Mouse (Mus musculus): ENCODE data around the gene Musk. TPM values are rescaled to one million over a fixed set of nuclear protein-coding genes. Genes with fewer than 3 reads are reported as not detected.
A peak's percentile ranks its signal among the peaks of the same experiment; 100 is the strongest.

The Musk gene
- total and polyA plus RNA-seq, 3 experiments, result not detected

- Histone ChIP-seq H3K9me3 (replicated peaks; ENCODE audit: insufficient read depth, low read length) (no peaks in the 10 kb centered on the region), H3K36me3 (ENCODE audit: control insufficient read depth in 1 of 2, insufficient read depth in 2 of 2, low read length in 2 of 2) (no peaks in the 10 kb centered on the region), H3K4me3 (ENCODE audit: control insufficient read depth in 1 of 2, insufficient read depth in 1 of 2, low read depth in 2 of 2, low read length in 2 of 2) (no peak overlapping the region), H3K27ac (ENCODE audit: control insufficient read depth, low read depth, low read length) (no peak overlapping the region), H3K9ac (ENCODE audit: control insufficient read depth, low read depth, low read length, poor library complexity, severe bottlenecking) (no peak overlapping the region), H3K27me3 (ENCODE audit: control insufficient read depth in 1 of 2, insufficient read depth in 2 of 2, low read length in 2 of 2) (no peaks in the 10 kb centered on the region), H3K79me2 (ENCODE audit: control insufficient read depth, insufficient read depth, low read length, poor library complexity) (no peaks in the 10 kb centered on the region), H3K4me1 (ENCODE audit: control insufficient read depth in 1 of 2, insufficient read depth in 2 of 2, low read length in 2 of 2) (no peaks in the 10 kb centered on the region)
- TF ChIP-seq E2F4 (IDR thresholded peaks at IDR 0.05; ENCODE audit: borderline replicate concordance, low read depth, low read length) (no peak), USF1 (IDR thresholded peaks at IDR 0.05; ENCODE audit: low read depth, low read length) (peak; percentile 59)
- DNase-seq (ENCODE audit: low read depth, low spot score), result no peak
Observed at GRCm38 (mm10) chr4:58269961-58270360, 15.8 kb upstream of the Musk start.

GRCm38 (mm10) chr4:58270956-58271355 lies 14.8 kb upstream of the Musk start:
- Histone ChIP-seq H3K27me3 (ENCODE audit: control insufficient read depth in 1 of 2, insufficient read depth in 2 of 2, low read length in 2 of 2) (no peaks in the 10 kb centered on the region), H3K9me3 (replicated peaks; ENCODE audit: insufficient read depth, low read length) (no peaks in the 10 kb centered on the region), H3K9ac (ENCODE audit: control insufficient read depth, low read depth, low read length, poor library complexity, severe bottlenecking) (no peak overlapping the region), H3K4me1 (ENCODE audit: control insufficient read depth in 1 of 2, insufficient read depth in 2 of 2, low read length in 2 of 2) (no peaks in the 10 kb centered on the region), H3K4me3 (ENCODE audit: control insufficient read depth in 1 of 2, insufficient read depth in 1 of 2, low read depth in 2 of 2, low read length in 2 of 2) (no peak overlapping the region), H3K79me2 (ENCODE audit: control insufficient read depth, insufficient read depth, low read length, poor library complexity) (no peaks in the 10 kb centered on the region), H3K27ac (ENCODE audit: control insufficient read depth, low read depth, low read length) (no peak overlapping the region), H3K36me3 (ENCODE audit: control insufficient read depth in 1 of 2, insufficient read depth in 2 of 2, low read length in 2 of 2) (no peaks in the 10 kb centered on the region)
- DNase-seq (ENCODE audit: low read depth, low spot score), result no peak
- TF ChIP-seq RCOR1 (IDR thresholded peaks at IDR 0.05; ENCODE audit: low read depth, low read length) (no peak), KAT2A (conservative IDR thresholded peaks at IDR 0.05; ENCODE audit: low read depth, low read length) (no peak), HCFC1 (IDR thresholded peaks at IDR 0.05; ENCODE audit: low read depth, low read length) (no peak), MAZ (IDR thresholded peaks at IDR 0.05; ENCODE audit: low read depth, low read length) (no peak), TAL1 (IDR thresholded peaks at IDR 0.05; ENCODE audit: low read length) (no peak), TBP (IDR thresholded peaks at IDR 0.05; ENCODE audit: low read depth, low read length) (no peak)

GRCm38 (mm10) chr4:58271504-58272162 lies 14.1 kb upstream of the Musk start:
- Histone ChIP-seq H3K9me3 (replicated peaks; ENCODE audit: insufficient read depth, low read length) (no peaks in the 10 kb centered on the region), H3K36me3 (ENCODE audit: control insufficient read depth in 1 of 2, insufficient read depth in 2 of 2, low read length in 2 of 2) (no peaks in the 10 kb centered on the region), H3K4me3 (ENCODE audit: control insufficient read depth in 1 of 2, insufficient read depth in 1 of 2, low read depth in 2 of 2, low read length in 2 of 2) (no peak overlapping the region), H3K9ac (ENCODE audit: control insufficient read depth, low read depth, low read length, poor library complexity, severe bottlenecking) (no peak overlapping the region), H3K4me1 (ENCODE audit: control insufficient read depth in 1 of 2, insufficient read depth in 2 of 2, low read length in 2 of 2) (no peaks in the 10 kb centered on the region), H3K27ac (ENCODE audit: control insufficient read depth, low read depth, low read length) (no peak overlapping the region), H3K27me3 (ENCODE audit: control insufficient read depth in 1 of 2, insufficient read depth in 2 of 2, low read length in 2 of 2) (no peaks in the 10 kb centered on the region), H3K79me2 (ENCODE audit: control insufficient read depth, insufficient read depth, low read length, poor library complexity) (no peaks in the 10 kb centered on the region)
- no peak for DNase-seq (ENCODE audit: low read depth, low spot score)
- TF ChIP-seq MAZ (IDR thresholded peaks at IDR 0.05; ENCODE audit: low read depth, low read length), result no peak
- TF ChIP-seq TBP (IDR thresholded peaks at IDR 0.05; ENCODE audit: low read depth, low read length), result no peak
- TF ChIP-seq ZC3H11A (IDR thresholded peaks at IDR 0.05; ENCODE audit: low read depth, low read length), result no peak
- no peak for TF ChIP-seq CHD1 (IDR thresholded peaks at IDR 0.05; ENCODE audit: low read depth, low read length)
- no peak for TF ChIP-seq POLR2A (IDR thresholded peaks at IDR 0.05; ENCODE audit: control insufficient read depth in 1 of 2, insufficient read depth in 1 of 2, low read depth in 1 of 2, low read length in 2 of 2, poor library complexity in 1 of 2)
- no peak for TF ChIP-seq POLR2AphosphoS5 (IDR thresholded peaks at IDR 0.05; ENCODE audit: borderline replicate concordance, low read depth, low read length)
- TF ChIP-seq SMC3 (IDR thresholded peaks at IDR 0.05; ENCODE audit: low read depth, low read length), result no peak
- no peak for TF ChIP-seq CHD2 (IDR thresholded peaks at IDR 0.05; ENCODE audit: low read length)
- no peak for TF ChIP-seq ZMIZ1 (IDR thresholded peaks at IDR 0.05; ENCODE audit: low read depth, low read length)
- TF ChIP-seq JUND (IDR thresholded peaks at IDR 0.05; ENCODE audit: low read depth, low read length), result no peak
- no peak for TF ChIP-seq E2F4 (IDR thresholded peaks at IDR 0.05; ENCODE audit: borderline replicate concordance, low read depth, low read length)
- no peak for TF ChIP-seq MAFK (IDR thresholded peaks at IDR 0.05; ENCODE audit: borderline replicate concordance, low read depth, low read length)
- TF ChIP-seq TAL1 (IDR thresholded peaks at IDR 0.05; ENCODE audit: low read length), result no peak
- TF ChIP-seq RAD21 (IDR thresholded peaks at IDR 0.05; ENCODE audit: low read depth, low read length), result no peak
- TF ChIP-seq MAX (IDR thresholded peaks at IDR 0.05; ENCODE audit: low read length), result no peak
- TF ChIP-seq ZNF384 (IDR thresholded peaks at IDR 0.05; ENCODE audit: low read depth, low read length), result no peak
- TF ChIP-seq MYB (IDR thresholded peaks at IDR 0.05; ENCODE audit: low read depth, low read length), result no peak
